Mouse (Mus musculus) stomach, embryonic 14.5 days (tissue): ENCODE data around the gene Kif5c. TPM values are rescaled to one million over a fixed set of nuclear protein-coding genes. Genes with fewer than 3 reads are reported as not detected.

Source experiments
- ATAC-seq: fragments of 200-750 bp; cut with Nextera tagmentation; 2 replicates; pipeline ENCODE4 v1.8.0; 2017; ENCODE audit warnings: low read depth, moderate TSS enrichment; ENCODE audit not compliant: insufficient number of reproducible peaks, insufficient read depth, low FRiP score
- H3K27ac ChIP-seq: fragments of 300-500 bp; sonication (generic); 2 replicates; pipeline ENCODE4 v1.5.1; 2014; ENCODE audit warnings: mild to moderate bottlenecking, low read length, moderate library complexity, mixed read lengths
- H3K27me3 ChIP-seq: fragments of 300-500 bp; sonication (generic); 2 replicates; pipeline ENCODE4 v1.6.1; 2014; ENCODE audit warnings: low read length, control low read depth, mixed read lengths; ENCODE audit not compliant: control insufficient read depth, insufficient read depth
- H3K36me3 ChIP-seq: fragments of 300-500 bp; sonication (generic); 2 replicates; pipeline ENCODE4 v1.6.1; 2014; ENCODE audit warnings: mild to moderate bottlenecking, control low read depth, low read length, moderate library complexity, mixed read lengths; ENCODE audit not compliant: control insufficient read depth, insufficient read depth
- H3K4me1 ChIP-seq: fragments of 300-500 bp; sonication (generic); 2 replicates; pipeline ENCODE4 v1.6.1; 2014; ENCODE audit warnings: low read length, control low read depth, mixed read lengths; ENCODE audit not compliant: control insufficient read depth, insufficient read depth
- H3K4me2 ChIP-seq: fragments of 300-500 bp; sonication (generic); replicated peaks from 2 replicates; pipeline ENCODE4 v1.6.1; 2014; ENCODE audit warnings: low read depth, low read length, control low read depth
- H3K4me3 ChIP-seq: fragments of 300-500 bp; sonication (generic); 2 replicates; pipeline ENCODE4 v1.5.1; 2014; ENCODE audit warnings: low read depth, low read length, control low read depth
- H3K9ac ChIP-seq: fragments of 300-500 bp; sonication (generic); replicated peaks from 2 replicates; pipeline ENCODE4 v1.6.1; 2014; ENCODE audit warnings: low read depth, mild to moderate bottlenecking, control low read depth, low read length, moderate library complexity, mixed read lengths
- H3K9me3 ChIP-seq: fragments of 300-500 bp; sonication (generic); 2 replicates; pipeline ENCODE4 v1.6.1; 2016; ENCODE audit warnings: low read depth, low read length, control low read depth; ENCODE audit not compliant: control insufficient read depth
- WGBS: fragments of 180-500 bp; shearing (Covaris S2); extraction: QIAGEN DNeasy Blood & Tissue Kit; methylation state at CpG from one replicate; pipeline ENCODE4 v1.1.7; 2014; 5-methylcytosine and 5-hydroxymethylcytosine counted together
- polyA plus RNA-seq: library from polyadenylated mRNA; unstranded; fragments of >200 nt; fragmentation: Nextera tagmentation; extraction: Ambion mirVana; gene quantifications from 2 replicates; pipeline ENCODE4 v1.2.1, GENCODE M21; 2014

Kif5c gene
- polyA plus RNA-seq, 1 experiment from 2014 or later, result 11.6 TPM

DNA sequence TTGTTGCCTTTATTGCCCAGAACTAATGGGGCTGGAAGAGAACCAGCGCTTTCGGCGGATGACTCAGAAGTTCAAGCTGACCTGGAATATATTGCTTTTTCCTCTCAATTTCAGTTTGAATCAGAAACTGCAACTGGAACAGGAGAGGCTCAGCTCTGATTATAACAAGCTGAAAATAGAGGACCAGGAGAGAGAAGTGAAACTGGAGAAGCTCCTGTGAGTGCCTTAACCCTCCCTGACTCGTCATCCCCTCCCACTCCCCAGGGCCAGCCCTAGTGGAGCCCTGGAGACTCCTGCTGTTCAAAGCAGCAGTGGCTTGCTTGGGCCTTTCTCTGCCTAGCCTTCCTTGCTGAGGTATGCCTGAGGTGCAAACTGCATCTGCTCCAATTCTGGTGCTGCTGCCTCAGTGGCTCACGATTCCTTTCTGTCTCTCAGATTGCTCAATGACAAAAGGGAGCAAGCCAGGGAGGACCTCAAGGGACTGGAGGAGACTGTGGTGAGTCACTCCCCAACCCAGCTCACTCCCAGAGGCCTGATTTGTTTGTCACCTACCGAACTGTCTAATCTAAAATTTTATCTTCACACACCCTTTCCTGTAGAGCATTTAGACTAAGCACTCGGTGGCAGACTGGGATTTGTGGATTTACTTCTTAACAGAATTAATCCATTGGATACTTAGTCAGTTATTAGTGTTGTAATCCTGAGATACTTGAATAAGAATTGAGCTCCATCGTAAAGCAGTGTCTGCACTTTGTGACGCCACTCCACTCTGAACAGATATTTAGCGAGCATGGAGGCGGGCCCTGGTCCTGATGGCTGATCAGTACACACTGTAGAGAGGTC, 125.4 kb downstream of the Kif5c start:
- Histone ChIP-seq H3K4me2 (no peak overlapping the region), H3K9me3 (no peaks in the 10 kb centered on the region), H3K9ac (no peak overlapping the region), H3K27me3 (no peaks in the 10 kb centered on the region), H3K27ac (no peak overlapping the region; the same call in 1 of the 2 replicates), H3K4me3 (no peak overlapping the region), H3K4me1 (peaks cover 15% of the 10 kb centered on the region; the same call in 1 of the 2 replicates), H3K36me3 (no peaks in the 10 kb centered on the region)
- WGBS, result 54% methylated on average over 11 of the region's 11 CpGs
- no peak for ATAC-seq

- no peak overlapping the region for H3K27ac ChIP-seq
Observed at GRCm38 (mm10) chr2:49745094-49745781, 126.1 kb downstream of the Kif5c start.

GRCm38 (mm10) chr2:49746947-49747346, 127.8 kb downstream of the Kif5c start:
- no peaks in the 10 kb centered on the region for H3K9me3 ChIP-seq
- no peak for ATAC-seq
- 77% methylated on average over 7 of the region's 7 CpGs for WGBS

More at GRCm38 (mm10) chr2:49745094-49745781, 126.1 kb downstream of the Kif5c start:
- Histone ChIP-seq H3K4me3 (no peak overlapping the region), H3K4me2 (no peak overlapping the region), H3K36me3 (no peaks in the 10 kb centered on the region), H3K9ac (no peak overlapping the region), H3K9me3 (no peaks in the 10 kb centered on the region), H3K27me3 (no peaks in the 10 kb centered on the region), H3K4me1 (peaks cover 20% of the 10 kb centered on the region)
- WGBS, result 63% methylated on average over 14 of the region's 14 CpGs
- ATAC-seq, result peak; percentile 33; the same call in 1 of the 2 replicates

DNA sequence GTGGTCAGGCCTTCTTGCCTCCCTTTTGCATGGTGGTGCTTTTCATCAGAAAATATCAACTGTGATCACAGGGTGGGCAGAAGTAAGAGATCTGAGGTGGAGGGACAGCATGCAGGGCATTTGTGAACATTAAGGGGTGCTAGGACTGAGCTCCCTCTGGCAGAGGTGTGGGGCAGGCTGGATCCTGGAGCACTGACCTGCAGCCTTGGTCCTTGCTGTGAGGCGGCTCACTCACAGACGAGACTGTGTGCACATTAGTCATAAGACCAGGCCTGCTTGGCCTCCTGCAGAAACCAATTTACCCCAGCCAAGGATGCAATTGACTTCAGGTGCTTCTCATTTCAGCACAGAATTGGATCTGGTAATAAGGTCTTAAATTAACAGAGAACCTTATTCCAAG, 128.6 kb downstream of the Kif5c start:
- peaks cover 20% of the 10 kb centered on the region for H3K4me1 ChIP-seq
- H3K36me3 ChIP-seq, result no peaks in the 10 kb centered on the region
- no peak overlapping the region for H3K27ac ChIP-seq
- H3K4me3 ChIP-seq, result no peak overlapping the region
- H3K4me2 ChIP-seq, result no peak overlapping the region
- H3K9ac ChIP-seq, result no peak overlapping the region
- H3K9me3 ChIP-seq, result no peaks in the 10 kb centered on the region
- ATAC-seq, result no peak
- WGBS, result 89% methylated on average over 2 of the region's 2 CpGs
- no peaks in the 10 kb centered on the region for H3K27me3 ChIP-seq

More at GRCm38 (mm10) chr2:49746947-49747346, 127.8 kb downstream of the Kif5c start:
- Histone ChIP-seq H3K27ac (no peak overlapping the region), H3K4me1 (peaks cover 20% of the 10 kb centered on the region), H3K36me3 (no peaks in the 10 kb centered on the region), H3K27me3 (no peaks in the 10 kb centered on the region), H3K4me2 (no peak overlapping the region), H3K4me3 (no peak overlapping the region), H3K9ac (no peak overlapping the region)

- Histone ChIP-seq H3K36me3 (no peaks in the 10 kb centered on the region), H3K4me2 (no peak overlapping the region), H3K4me1 (peaks cover 16% of the 10 kb centered on the region), H3K4me3 (no peak overlapping the region), H3K9ac (no peak overlapping the region), H3K27me3 (no peaks in the 10 kb centered on the region), H3K9me3 (no peaks in the 10 kb centered on the region), H3K27ac (no peak overlapping the region)
- no peak for ATAC-seq
- WGBS, result 73% methylated on average over 14 of the region's 14 CpGs
Observed at GRCm38 (mm10) chr2:49748628-49749342, 129.7 kb downstream of the Kif5c start.

GRCm38 (mm10) chr2:49749730-49750576, 130.9 kb downstream of the Kif5c start:
- H3K4me3 ChIP-seq, result no peak overlapping the region
- no peaks in the 10 kb centered on the region for H3K36me3 ChIP-seq
- H3K4me1 ChIP-seq, result peaks cover 5% of the 10 kb centered on the region
- no peaks in the 10 kb centered on the region for H3K27me3 ChIP-seq
- 69% methylated on average over 11 of the region's 11 CpGs for WGBS
- no peak overlapping the region for H3K27ac ChIP-seq
- no peak overlapping the region for H3K4me2 ChIP-seq
- H3K9ac ChIP-seq, result no peak overlapping the region
- H3K9me3 ChIP-seq, result no peaks in the 10 kb centered on the region
- 0 out of 2 replicates have a peak, but pooled peaks have one; percentile 29 for ATAC-seq

DNA sequence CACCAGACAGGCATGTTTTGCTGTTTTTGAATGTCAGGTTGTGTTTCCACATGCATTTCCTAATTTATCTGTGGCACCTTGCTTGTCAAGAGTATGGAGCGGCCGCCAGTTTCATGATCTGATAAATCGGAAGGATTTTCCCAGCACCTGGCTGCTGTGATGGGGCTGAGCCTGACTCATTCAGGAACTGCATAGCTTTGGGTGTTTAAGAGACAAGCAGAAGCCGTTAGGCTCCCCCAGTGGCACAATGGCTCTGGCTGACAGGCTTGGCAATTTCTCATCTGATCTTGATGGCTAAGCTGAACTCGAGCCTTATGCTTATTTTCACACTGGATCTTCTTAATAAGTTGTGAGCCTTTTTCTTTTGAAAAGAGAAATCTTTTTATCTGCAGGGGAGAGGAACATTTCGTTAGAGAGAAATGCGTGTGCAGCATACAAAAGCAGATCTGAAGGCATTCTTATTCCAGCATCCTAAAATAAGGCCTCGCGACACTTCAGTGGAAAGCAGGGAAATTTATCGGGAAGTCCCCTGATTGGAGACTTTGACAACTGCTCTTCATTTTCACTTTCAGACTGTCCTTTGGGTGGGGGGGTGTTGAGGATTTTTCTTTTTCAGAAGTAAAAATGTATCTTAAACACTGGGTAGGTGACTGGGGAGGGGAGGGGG, 132.6 kb downstream of the Kif5c start:
- H3K27ac ChIP-seq, result no peak overlapping the region
- no peaks in the 10 kb centered on the region for H3K27me3 ChIP-seq
- ATAC-seq, result no peak
- H3K9me3 ChIP-seq, result no peaks in the 10 kb centered on the region
- H3K4me3 ChIP-seq, result no peak overlapping the region
- H3K9ac ChIP-seq, result no peak overlapping the region
- 82% methylated on average over 10 of the region's 10 CpGs for WGBS
- H3K4me1 ChIP-seq, result peaks cover 5% of the 10 kb centered on the region; the same call in 1 of the 2 replicates
- H3K36me3 ChIP-seq, result no peaks in the 10 kb centered on the region
- no peak overlapping the region for H3K4me2 ChIP-seq
